Mouse (Mus musculus) spleen, postnatal 4 days (tissue): ENCODE measurements around the gene Gm48552.

Experiments used
- DNase-seq, 2 experiments: peaks; one replicate each; pipeline ENCODE4 v3.0.0; 2022; ENCODE audit warnings: low spot score in 2 of 2

Gene Gm48552

DNA sequence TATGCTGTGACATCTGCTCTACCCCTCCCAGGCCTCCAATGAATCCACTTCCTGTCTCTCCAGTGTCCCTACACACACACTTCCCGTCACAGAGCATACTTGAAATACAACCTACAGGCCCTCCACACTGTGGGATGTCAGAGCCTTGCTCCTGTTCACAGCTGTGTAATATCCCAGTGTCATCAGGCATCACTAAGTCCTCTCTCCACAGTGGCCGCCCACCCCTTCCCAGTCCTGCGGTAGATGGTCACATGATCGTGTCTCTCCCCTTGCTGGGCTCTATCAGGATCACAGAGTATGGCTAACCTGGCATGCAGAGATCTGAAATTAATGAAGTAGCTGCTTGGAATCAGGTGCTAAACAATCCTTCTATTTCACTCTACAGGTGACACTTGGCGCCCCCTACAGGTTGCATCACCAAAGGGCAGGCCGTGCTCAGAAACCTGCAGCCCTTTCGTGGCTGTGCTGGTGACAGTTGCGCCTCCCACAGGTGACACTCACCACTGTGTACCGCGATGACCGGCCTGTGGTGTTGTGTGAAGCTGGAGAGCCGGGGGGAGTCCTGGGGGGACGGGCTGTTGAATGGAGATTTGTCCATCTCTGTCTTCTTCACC is 16.9 kb downstream of the Gm48552 start:
- DNase-seq, result peak; percentile 77 to 92

- DNase-seq, result no peak
These were observed 18.0 kb downstream of the Gm48552 start for GRCm38 (mm10) chr10:81406504-81407440.

- DNase-seq, result peak in 1 of 2 experiments; percentile 68
These were observed 19.0 kb downstream of the Gm48552 start for GRCm38 (mm10) chr10:81407539-81408423.

DNA sequence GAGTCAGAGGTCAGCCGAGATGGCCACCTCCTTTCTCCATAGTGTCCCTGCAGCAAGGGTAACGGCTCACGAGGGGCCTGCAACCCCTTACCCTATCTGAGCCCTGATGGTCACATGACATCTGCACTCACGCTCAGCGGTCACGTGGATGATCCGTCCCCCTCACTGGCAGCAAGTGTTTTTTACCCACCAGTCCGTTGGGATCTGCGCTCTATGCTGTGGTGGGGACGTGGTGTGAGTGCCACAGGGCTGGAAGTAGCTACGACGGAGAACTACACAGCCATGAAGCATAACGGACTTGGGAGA is 19.6 kb downstream of the Gm48552 start:
- DNase-seq, result no peak

DNA sequence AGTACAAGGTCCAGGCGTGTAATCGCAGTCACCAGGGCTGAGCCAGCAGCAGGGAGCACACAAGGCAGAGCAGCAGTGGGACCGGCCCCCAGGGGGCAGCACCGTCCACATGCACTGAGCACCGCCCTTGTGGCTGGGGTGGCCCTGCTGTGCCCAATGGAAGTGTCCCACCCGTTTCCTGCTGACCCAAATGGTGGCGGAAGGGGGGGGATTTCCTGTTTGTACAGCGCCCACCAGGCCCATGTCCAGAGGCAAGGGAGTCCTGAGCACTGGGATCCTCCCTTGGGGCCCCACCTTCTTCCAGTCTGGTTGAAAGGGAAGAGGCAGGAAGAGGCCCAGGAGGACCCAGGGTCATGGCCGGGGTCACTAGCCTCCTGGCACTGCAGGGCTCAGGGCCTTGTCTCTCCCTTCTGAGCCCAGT is 20.1 kb downstream of the Gm48552 start:
- peak; percentile 83 to 94 for DNase-seq

DNA sequence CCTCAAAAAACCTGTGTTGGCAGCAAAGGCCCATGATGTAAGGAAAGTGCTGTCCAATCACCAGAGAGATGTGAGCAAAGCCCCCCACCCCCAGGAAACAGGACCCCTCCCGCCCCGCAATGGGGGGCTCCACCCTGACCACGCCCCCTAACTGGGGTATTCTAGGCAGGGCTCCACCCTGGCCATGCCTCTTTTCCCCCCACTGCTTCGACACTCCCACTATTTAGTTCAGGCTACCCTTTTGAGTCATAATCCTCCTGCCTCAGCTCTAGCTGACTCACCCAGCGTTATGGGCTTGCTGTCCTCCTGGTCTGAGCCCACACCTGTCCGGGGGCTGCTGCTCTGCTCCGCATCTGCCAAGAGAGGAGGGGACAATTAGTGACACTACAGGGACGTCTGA is 20.5 kb downstream of the Gm48552 start:
- DNase-seq, result no peak

- no peak for DNase-seq
These were observed 21.5 kb downstream of the Gm48552 start for GRCm38 (mm10) chr10:81410350-81410749.

DNA sequence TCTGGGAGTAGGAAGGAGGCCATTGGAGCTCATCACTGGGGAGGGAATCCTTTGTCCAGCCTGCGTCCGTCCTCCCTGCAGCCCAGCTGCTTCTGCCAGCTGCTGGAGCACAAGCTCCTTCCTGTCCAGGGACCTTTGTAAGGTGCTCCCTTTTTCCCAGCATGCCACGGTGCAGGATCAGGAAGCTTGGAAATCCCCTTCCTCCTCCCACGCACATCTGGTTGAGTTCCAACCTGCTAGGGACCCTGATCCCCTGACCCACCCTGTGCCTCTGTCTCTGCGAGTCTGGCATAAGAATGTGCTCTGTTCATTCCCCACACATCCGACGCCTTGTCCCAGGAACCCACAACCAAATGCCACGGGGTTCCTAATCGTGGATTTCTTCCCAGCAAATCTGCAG is 22.2 kb downstream of the Gm48552 start:
- DNase-seq, result no peak

- no peak for DNase-seq
These were observed 22.9 kb downstream of the Gm48552 start for GRCm38 (mm10) chr10:81411471-81412400.

- DNase-seq, result no peak
These were observed 23.9 kb downstream of the Gm48552 start for GRCm38 (mm10) chr10:81412586-81413309.

GRCm38 (mm10) chr10:81413310-81414261 is 24.8 kb downstream of the Gm48552 start:
- peak in 1 of 2 experiments; percentile 65 for DNase-seq

DNA sequence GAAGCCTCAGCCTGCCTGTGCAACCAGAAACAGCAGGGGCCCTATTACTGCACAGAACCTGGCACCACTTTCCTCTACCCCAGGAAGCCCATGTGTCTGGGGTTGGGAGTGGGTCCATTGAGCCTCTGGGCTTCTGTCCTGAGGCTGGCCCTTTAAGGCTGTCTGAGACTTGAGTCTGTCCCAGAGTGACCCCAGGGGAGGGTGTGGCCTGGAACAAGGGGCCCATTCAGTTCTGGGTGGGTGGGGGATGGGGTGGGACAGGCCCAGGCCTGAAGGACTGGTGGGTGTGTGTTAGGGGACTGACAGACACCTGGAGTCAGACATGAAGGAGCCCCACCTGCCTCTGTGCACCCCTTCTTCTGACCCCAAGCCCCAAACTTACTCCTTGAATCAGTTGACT is 25.9 kb downstream of the Gm48552 start:
- no peak for DNase-seq

GRCm38 (mm10) chr10:81415146-81415545 is 26.3 kb downstream of the Gm48552 start:
- DNase-seq, result no peak

DNA sequence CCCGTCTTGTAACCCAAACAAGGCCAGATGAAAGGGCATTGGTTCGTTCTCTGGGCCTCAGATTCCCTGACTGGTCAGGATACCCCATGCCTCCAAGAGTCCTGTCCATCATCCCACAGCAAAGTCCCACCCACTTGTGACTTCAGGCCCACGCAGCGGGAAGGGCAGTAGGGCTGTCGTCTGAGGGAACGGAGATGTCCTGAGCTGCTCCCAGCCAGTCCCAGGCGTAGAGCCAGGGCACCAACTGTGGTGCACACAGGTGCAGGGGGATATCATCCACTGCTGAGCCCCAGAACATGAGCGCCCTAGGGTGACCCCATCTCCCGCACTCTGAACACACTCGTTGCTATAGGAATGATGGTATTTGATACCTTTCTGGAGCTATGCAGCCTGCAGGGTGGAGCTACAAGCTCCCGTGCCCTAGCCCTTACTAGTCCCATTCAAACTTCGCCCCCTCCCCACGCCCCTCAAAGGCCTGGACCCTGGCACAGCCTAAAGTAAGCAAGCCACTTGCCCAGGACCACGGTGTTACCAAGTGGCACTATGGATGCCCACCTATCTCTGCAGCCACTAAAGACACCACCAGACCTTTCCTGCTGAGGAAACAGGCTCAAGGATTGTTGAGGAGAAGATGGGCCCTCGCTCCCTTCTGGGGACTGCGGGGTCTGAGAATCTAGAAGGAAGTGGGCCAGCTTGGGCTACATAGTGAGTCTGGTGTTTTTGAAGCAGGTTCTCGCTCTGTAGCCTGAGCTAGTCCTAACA is 26.9 kb downstream of the Gm48552 start:
- no peak for DNase-seq

GRCm38 (mm10) chr10:81416581-81417226 is 27.9 kb downstream of the Gm48552 start:
- DNase-seq, result no peak

DNA sequence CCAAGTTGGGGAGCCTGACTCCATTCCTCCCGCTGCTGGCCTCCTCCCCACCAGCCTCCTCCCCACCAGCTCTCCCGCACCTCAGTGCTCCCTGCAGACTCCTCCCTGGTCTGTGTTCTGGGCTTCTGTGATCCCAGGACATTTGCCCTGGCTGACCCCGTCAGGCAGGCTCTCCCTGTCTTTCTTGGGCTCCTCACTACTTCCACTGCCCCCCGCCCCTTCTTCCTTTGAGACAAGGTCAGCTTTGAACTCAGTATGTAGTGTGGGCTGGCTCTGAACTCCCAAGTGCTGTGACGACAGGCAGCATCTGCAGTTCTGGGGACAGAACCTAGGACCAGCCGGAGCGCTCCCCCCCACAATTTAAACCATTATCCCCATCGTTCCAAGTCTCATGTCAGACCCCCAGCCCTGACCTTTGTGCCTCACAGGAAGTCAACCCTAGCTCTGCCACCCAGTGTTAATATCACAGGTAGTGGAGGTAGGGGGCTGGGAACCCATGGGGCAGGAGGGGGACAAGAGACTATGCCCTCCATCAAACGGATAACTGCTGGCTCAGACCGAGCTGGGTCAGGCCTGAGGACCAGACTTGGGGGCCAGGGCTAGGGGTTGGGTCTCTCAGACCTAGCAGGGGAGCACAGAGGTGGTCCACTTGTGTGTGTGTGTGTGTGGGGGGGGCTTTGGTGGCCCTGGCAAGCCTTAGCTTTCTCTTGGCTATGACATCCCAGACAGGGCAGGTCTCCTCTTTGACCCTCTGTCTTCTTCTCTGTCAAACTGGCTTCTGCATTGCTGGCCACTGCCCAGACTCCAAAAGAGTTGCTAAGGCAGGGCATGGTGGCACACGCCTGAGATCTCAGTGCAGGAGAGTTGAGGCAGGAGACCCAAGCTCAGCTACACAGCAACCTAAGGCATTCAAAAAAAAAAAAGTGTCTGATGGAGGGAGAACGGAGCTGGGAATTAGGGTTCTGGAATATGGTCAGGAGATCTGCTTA is 28.7 kb downstream of the Gm48552 start:
- no peak for DNase-seq
